Comparison of ENCODE assay signal across 8 mouse cellular contexts in genomic region chr9:87027423-87028084, GRCm38 (mm10). TPM values are rescaled to one million over a fixed set of nuclear protein-coding genes. Genes with fewer than 3 reads are reported as not detected.
DNase-seq lines count a peak whose midpoint lies in the region; ATAC-seq lines count a peak whose summit lies in the region.

No protein-coding gene starts in this region.

- DNase-seq in intestine, embryonic 14.5 days (ENCODE audit: low spot score): peak; percentile 79
- DNase-seq in c-Kit-positive CD71-positive TER-119-negative erythroid progenitor cells, embryonic 14.5 days (ENCODE audit: low read depth): peak; percentile 67
- DNase-seq in kidney, adult 18-20 months: peak; percentile 67
- peak; percentile 56 for DNase-seq in left cerebral cortex, postnatal 4 days
- peak; percentile 90 for DNase-seq in midbrain, embryonic 14.5 days
- peak; percentile 42 to 76 for DNase-seq in spleen, postnatal 4 days (ENCODE audit: low spot score in 2 of 2)

- no peak overlapping the region for H3K27ac ChIP-seq in intestine, embryonic 14.5 days (ENCODE audit: low read depth)
- no peak overlapping the region for H3K27ac ChIP-seq in intestine, embryonic 15.5 days
- no peak overlapping the region for H3K27ac ChIP-seq in forebrain, embryonic 16.5 days (ENCODE audit: low read length)
- no peak overlapping the region for H3K27ac ChIP-seq in midbrain, embryonic 14.5 days (replicated peaks; ENCODE audit: low read depth, low read length)

- no peak overlapping the region for H3K9ac ChIP-seq in intestine, embryonic 14.5 days (ENCODE audit: low read length)
- H3K9ac ChIP-seq in intestine, embryonic 15.5 days: no peak overlapping the region
- no peak overlapping the region for H3K9ac ChIP-seq in forebrain, embryonic 16.5 days (replicated peaks; ENCODE audit: low read depth, low read length)
- H3K9ac ChIP-seq in midbrain, embryonic 14.5 days (replicated peaks; ENCODE audit: low read length): no peak overlapping the region

- no peaks in the 10 kb centered on the region for H3K9me3 ChIP-seq in intestine, embryonic 14.5 days (ENCODE audit: control insufficient read depth, low read length)
- no peaks in the 10 kb centered on the region for H3K9me3 ChIP-seq in intestine, embryonic 15.5 days
- H3K9me3 ChIP-seq in forebrain, embryonic 16.5 days (ENCODE audit: control insufficient read depth, low read length): no peaks in the 10 kb centered on the region
- no peaks in the 10 kb centered on the region for H3K9me3 ChIP-seq in midbrain, embryonic 14.5 days (ENCODE audit: control insufficient read depth, low read length)

- no peaks in the 10 kb centered on the region for H3K27me3 ChIP-seq in intestine, embryonic 14.5 days (replicated peaks; ENCODE audit: control insufficient read depth, insufficient read depth, low read length)
- H3K27me3 ChIP-seq in intestine, embryonic 15.5 days (replicated peaks): no peaks in the 10 kb centered on the region
- no peaks in the 10 kb centered on the region for H3K27me3 ChIP-seq in forebrain, embryonic 16.5 days (replicated peaks; ENCODE audit: control insufficient read depth, insufficient read depth, low read length)
- no peaks in the 10 kb centered on the region for H3K27me3 ChIP-seq in midbrain, embryonic 14.5 days (ENCODE audit: control insufficient read depth, insufficient read depth, low read length)

- WGBS in intestine, embryonic 14.5 days: 44% methylated on average over 8 of the region's 8 CpGs
- whole genome bisulfite sequencing in intestine, embryonic 15.5 days: 45% methylated on average over 8 of the region's 8 CpGs
- 47% methylated on average over 8 of the region's 8 CpGs for WGBS in forebrain, embryonic 16.5 days
- 46% methylated on average over 8 of the region's 8 CpGs for WGBS in midbrain, embryonic 14.5 days

- intact Hi-C loops in left cerebral cortex, postnatal 4 days (cut with DNase I): loop anchor here (5.0 kb wide), 1 partner anchor 220 kb away; no protein-coding TSS in a partner anchor

- H3K4me3 ChIP-seq in intestine, embryonic 14.5 days (ENCODE audit: low read depth, low read length): no peak overlapping the region
- H3K4me3 ChIP-seq in intestine, embryonic 15.5 days (replicated peaks): no peak overlapping the region
- H3K4me3 ChIP-seq in forebrain, embryonic 16.5 days (replicated peaks; ENCODE audit: low read length): no peak overlapping the region
- no peak overlapping the region for H3K4me3 ChIP-seq in midbrain, embryonic 14.5 days (replicated peaks; ENCODE audit: low read depth, low read length)

- no peak overlapping the region for H3K4me2 ChIP-seq in intestine, embryonic 14.5 days (ENCODE audit: low read length)
- no peak overlapping the region for H3K4me2 ChIP-seq in intestine, embryonic 15.5 days (replicated peaks)
- no peak overlapping the region for H3K4me2 ChIP-seq in forebrain, embryonic 16.5 days (ENCODE audit: low read length)
- H3K4me2 ChIP-seq in midbrain, embryonic 14.5 days (ENCODE audit: low read length): no peak overlapping the region

- H3K36me3 ChIP-seq in intestine, embryonic 14.5 days (ENCODE audit: control insufficient read depth, insufficient read depth, low read length): no peaks in the 10 kb centered on the region
- no peaks in the 10 kb centered on the region for H3K36me3 ChIP-seq in intestine, embryonic 15.5 days
- peaks cover 9% of the 10 kb centered on the region; the same call in 1 of the 2 replicates for H3K36me3 ChIP-seq in forebrain, embryonic 16.5 days (ENCODE audit: control insufficient read depth, insufficient read depth)
- peaks cover 28% of the 10 kb centered on the region for H3K36me3 ChIP-seq in midbrain, embryonic 14.5 days (ENCODE audit: control insufficient read depth, insufficient read depth, low read length)

- 0 out of 2 replicates have a peak, but pooled peaks have one; percentile 60 for ATAC-seq in intestine, embryonic 14.5 days (replicated peaks; ENCODE audit: low FRiP score, low TSS enrichment, low read depth)
- ATAC-seq in intestine, embryonic 15.5 days: no peak; the same call in 1 of the 2 replicates
- peak; percentile 86 for ATAC-seq in forebrain, embryonic 16.5 days
- peak; percentile 66; the same call in 1 of the 2 replicates for ATAC-seq in midbrain, embryonic 14.5 days (ENCODE audit: low FRiP score, low TSS enrichment)

- H3K4me1 ChIP-seq in intestine, embryonic 14.5 days (replicated peaks; ENCODE audit: control insufficient read depth, insufficient read depth, low read length): peaks cover 5% of the 10 kb centered on the region; the same call in 1 of the 2 replicates
- H3K4me1 ChIP-seq in intestine, embryonic 15.5 days (replicated peaks): 0 out of 2 replicates have a peak, but pooled peaks cover 4% of the 10 kb centered on the region
- peaks cover 9% of the 10 kb centered on the region for H3K4me1 ChIP-seq in forebrain, embryonic 16.5 days (replicated peaks; ENCODE audit: control insufficient read depth, insufficient read depth, low read length)
- peaks cover 12% of the 10 kb centered on the region for H3K4me1 ChIP-seq in midbrain, embryonic 14.5 days (ENCODE audit: control insufficient read depth, insufficient read depth, low read length)

RNA-seq across cellular contexts. Expression of gene Cyb5r4, which starts 5.7 kb away (rescaled TPM):
- 49.7 and 52.9 TPM in 2 replicates for polyA plus RNA-seq in intestine, embryonic 14.5 days (2014; fragmentation: Nextera tagmentation; extraction: Ambion mirVana)
- polyA plus RNA-seq in intestine, embryonic 15.5 days (2015; fragmentation: Nextera tagmentation; extraction: Ambion mirVana): 59.0 and 61.5 TPM in 2 replicates
- 68.4 and 80.6 TPM in 2 replicates for polyA plus RNA-seq in forebrain, embryonic 16.5 days (2015; fragmentation: Nextera tagmentation; extraction: Ambion mirVana)
- total RNA-seq in left cerebral cortex, postnatal 4 days (2021): 10 to 100 TPM; 32.6 to 35.7 TPM
- 59.4 and 69.7 TPM in 2 replicates for polyA plus RNA-seq in midbrain, embryonic 14.5 days (2014; fragmentation: Nextera tagmentation; extraction: Ambion mirVana)

RNA-seq across cellular contexts. Expression of gene Ripply2, which starts 12.2 kb away (rescaled TPM):
- polyA plus RNA-seq in intestine, embryonic 14.5 days (2014; fragmentation: Nextera tagmentation; extraction: Ambion mirVana): 0.35 TPM in 1 of 2 replicates, not detected in the other
- polyA plus RNA-seq in intestine, embryonic 15.5 days (2015; fragmentation: Nextera tagmentation; extraction: Ambion mirVana): 0.33 and 0.35 TPM in 2 replicates
- 5.1 and 6.1 TPM in 2 replicates for polyA plus RNA-seq in forebrain, embryonic 16.5 days (2015; fragmentation: Nextera tagmentation; extraction: Ambion mirVana)
- 1 to 10 TPM; 5.4 to 6.1 TPM for total RNA-seq in left cerebral cortex, postnatal 4 days (2021)
- 9.9 and 12.8 TPM in 2 replicates for polyA plus RNA-seq in midbrain, embryonic 14.5 days (2014; fragmentation: Nextera tagmentation; extraction: Ambion mirVana)
